Mouse (Mus musculus) CH12.LX (cell line): Measurements from ENCODE around the gene Gck.

Source experiments
- CTCF ChIP-seq, 2 experiments: IDR thresholded peaks in 1 of 2; conservative IDR thresholded peaks in 1 of 2; 2 replicates each; pipeline ENCODE4 v1.5.1; 2011 to 2012; ENCODE audit warnings: low read depth in 2 of 2, low read length in 2 of 2, improper control_type of control experiment in 1 of 2, inconsistent platforms in 1 of 2, mild to moderate bottlenecking in 1 of 2, moderate library complexity in 1 of 2
- ELF1 ChIP-seq: IDR thresholded peaks from 2 replicates; pipeline ENCODE4 v1.6.1; 2014; ENCODE audit warnings: low read depth, mild to moderate bottlenecking, inconsistent platforms, low read length, improper control_type of control experiment
- EP300 ChIP-seq: IDR thresholded peaks from 2 replicates; pipeline ENCODE4 v1.6.1; 2011; ENCODE audit warnings: low read length, improper control_type of control experiment
- KAT2A ChIP-seq: IDR thresholded peaks from 2 replicates; pipeline ENCODE4 v1.6.1; 2012; ENCODE audit warnings: low read length, improper control_type of control experiment, inconsistent platforms; ENCODE audit not compliant: insufficient replicate concordance
- MAZ ChIP-seq: IDR thresholded peaks from 2 replicates; pipeline ENCODE4 v1.6.1; 2012; ENCODE audit warnings: low read depth, mild to moderate bottlenecking, inconsistent platforms, low read length, improper control_type of control experiment, moderate library complexity
- MYC ChIP-seq: IDR thresholded peaks from 2 replicates; pipeline ENCODE4 v1.6.1; 2011; ENCODE audit warnings: low read depth, mild to moderate bottlenecking, improper control_type of control experiment, low read length
- UBTF ChIP-seq: IDR thresholded peaks from 2 replicates; pipeline ENCODE4 v1.6.1; 2012; ENCODE audit warnings: low read depth, mild to moderate bottlenecking, inconsistent platforms, low read length, improper control_type of control experiment, moderate library complexity
- ZC3H11A ChIP-seq: IDR thresholded peaks from 2 replicates; pipeline ENCODE4 v1.6.1; 2012; ENCODE audit warnings: low read depth, mild to moderate bottlenecking, inconsistent platforms, low read length, improper control_type of control experiment
- ZNF384 ChIP-seq: IDR thresholded peaks from 2 replicates; pipeline ENCODE4 v1.6.1; 2012; ENCODE audit warnings: low read depth, low read length, improper control_type of control experiment, inconsistent platforms

- TF ChIP-seq UBTF (peak; percentile 46; the same call in 1 of the 2 replicates), CTCF (conservative IDR thresholded peaks at IDR 0.05 in 1 of 2, IDR thresholded peaks at IDR 0.05 in 1 of 2; ENCODE audit: low read depth in 2 of 2, low read length in 2 of 2) (no peak), KAT2A (no peak), MYC (0 out of 2 replicates have a peak, but pooled peaks have one; percentile 49), MAZ (0 out of 2 replicates have a peak, but pooled peaks have one; percentile 58), ZNF384 (no peak), EP300 (peak; percentile 74), ZC3H11A (no peak), ELF1 (0 out of 2 replicates have a peak, but pooled peaks have one; percentile 6)
These were observed at the start of gene Gck for GRCm38 (mm10) chr11:5949586-5950352.
